Mouse (Mus musculus) lung, embryonic 15.5 days (tissue): ENCODE results near the gene Gm15293. TPM values are rescaled to one million over a fixed set of nuclear protein-coding genes. Genes with fewer than 3 reads are reported as not detected.
"Not testable (repeated sequence)": the region's sequence is repeated elsewhere in the genome, so short reads cannot be mapped to it uniquely, and the experiment has no call there.

Experiments
- ATAC-seq: fragments of 200-750 bp; cut with Nextera tagmentation; 2 replicates; pipeline ENCODE4 v1.8.0; 2017; ENCODE audit warnings: moderate number of reproducible peaks, borderline replicate concordance; ENCODE audit not compliant: low FRiP score, low TSS enrichment; ENCODE audit errors: extremely low read depth
- H3K27ac ChIP-seq: fragments of 300-500 bp; sonication (generic); 2 replicates; pipeline ENCODE4 v1.5.1; 2015; ENCODE audit warnings: moderate library complexity, mild to moderate bottlenecking, inconsistent platforms
- H3K27me3 ChIP-seq: fragments of 300-500 bp; sonication (generic); 2 replicates; pipeline ENCODE4 v1.6.1; 2015; ENCODE audit warnings: inconsistent platforms
- H3K36me3 ChIP-seq: fragments of 300-500 bp; sonication (generic); 2 replicates; pipeline ENCODE4 v1.6.1; 2015; ENCODE audit warnings: inconsistent platforms
- H3K4me1 ChIP-seq: fragments of 300-500 bp; sonication (generic); 2 replicates; pipeline ENCODE4 v1.6.1; 2015; ENCODE audit warnings: inconsistent platforms
- H3K4me2 ChIP-seq: fragments of 300-500 bp; sonication (generic); 2 replicates; pipeline ENCODE4 v1.6.1; 2015; ENCODE audit warnings: inconsistent platforms, mild to moderate bottlenecking, moderate library complexity
- H3K4me3 ChIP-seq: fragments of 300-500 bp; sonication (generic); 2 replicates; pipeline ENCODE4 v1.5.1; 2015; ENCODE audit warnings: mild to moderate bottlenecking, inconsistent platforms
- H3K9ac ChIP-seq: fragments of 300-500 bp; sonication (generic); 2 replicates; pipeline ENCODE4 v1.6.1; 2015; ENCODE audit warnings: inconsistent platforms
- H3K9me3 ChIP-seq: fragments of 300-500 bp; sonication (generic); 2 replicates; pipeline ENCODE4 v1.6.1; 2016; ENCODE audit warnings: inconsistent platforms
- WGBS: fragments of 180-500 bp; shearing (Covaris S2); methylation state at CpG from one replicate; pipeline ENCODE4 v1.1.7; 2015; 5-methylcytosine and 5-hydroxymethylcytosine counted together
- polyA plus RNA-seq: library from polyadenylated mRNA; unstranded; fragments of >200 nt; fragmentation: Nextera tagmentation; extraction: Ambion mirVana; gene quantifications from 2 replicates; pipeline ENCODE4 v1.2.1, GENCODE M21; 2015

Gm15293 gene
- not detected in 2 replicates for polyA plus RNA-seq

DNA sequence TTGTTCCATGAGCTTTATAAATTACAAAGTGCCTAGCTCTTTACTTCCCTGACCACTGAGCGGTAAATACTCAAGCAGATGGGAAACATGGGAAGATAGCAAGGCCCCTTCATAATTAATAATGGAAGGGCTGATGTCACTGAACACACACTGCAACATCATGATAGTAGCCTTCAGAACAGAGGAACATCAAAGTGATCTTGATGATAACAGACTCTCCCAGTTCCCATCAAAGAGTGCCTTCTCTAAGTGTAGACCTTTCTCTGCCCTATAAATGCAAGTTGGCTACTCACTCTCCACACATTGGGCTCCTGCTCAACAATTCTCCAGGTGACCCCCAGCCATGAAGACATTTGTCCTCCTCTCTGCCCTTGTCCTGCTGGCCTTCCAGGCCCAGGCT lies at the start of gene Gm15293:
Gene Gm15293 (plus strand): TSS at position 301 of the 400 bp plus-strand sequence.
- H3K4me2 ChIP-seq, H3K36me3 ChIP-seq, H3K9me3 ChIP-seq, H3K4me1 ChIP-seq, ATAC-seq, H3K4me3 ChIP-seq, H3K9ac ChIP-seq, H3K27me3 ChIP-seq, H3K27ac ChIP-seq: not testable (repeated sequence)
- WGBS = no CpG with 5 or more reads among the region's 1 CpGs

DNA sequence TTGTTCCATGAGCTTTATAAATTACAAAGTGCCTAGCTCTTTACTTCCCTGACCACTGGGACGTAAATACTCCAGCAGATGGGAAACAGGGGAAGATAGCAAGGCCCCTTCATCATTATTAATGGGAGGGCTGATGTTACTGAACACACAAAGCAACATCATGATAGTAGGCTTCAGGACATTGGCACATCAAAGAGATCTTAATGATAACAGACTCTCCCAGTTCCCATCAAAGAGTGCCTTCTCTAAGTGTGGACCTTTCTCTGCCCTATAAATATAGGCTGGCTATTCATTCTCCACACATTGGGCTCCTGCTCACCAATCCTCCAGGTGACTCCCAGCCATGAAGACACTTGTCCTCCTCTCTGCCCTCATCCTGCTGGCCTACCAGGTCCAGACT lies 39.4 kb upstream of the Gm15293 start, which contains the start of gene Defa22:
Gene Defa22 (plus strand): TSS at position 301 of the 400 bp plus-strand sequence.
- not testable (repeated sequence) for H3K9me3 ChIP-seq, H3K4me3 ChIP-seq, H3K36me3 ChIP-seq, H3K4me1 ChIP-seq, H3K9ac ChIP-seq, ATAC-seq, H3K27me3 ChIP-seq, H3K4me2 ChIP-seq, H3K27ac ChIP-seq
- WGBS = no CpG with 5 or more reads among the region's 1 CpGs

DNA sequence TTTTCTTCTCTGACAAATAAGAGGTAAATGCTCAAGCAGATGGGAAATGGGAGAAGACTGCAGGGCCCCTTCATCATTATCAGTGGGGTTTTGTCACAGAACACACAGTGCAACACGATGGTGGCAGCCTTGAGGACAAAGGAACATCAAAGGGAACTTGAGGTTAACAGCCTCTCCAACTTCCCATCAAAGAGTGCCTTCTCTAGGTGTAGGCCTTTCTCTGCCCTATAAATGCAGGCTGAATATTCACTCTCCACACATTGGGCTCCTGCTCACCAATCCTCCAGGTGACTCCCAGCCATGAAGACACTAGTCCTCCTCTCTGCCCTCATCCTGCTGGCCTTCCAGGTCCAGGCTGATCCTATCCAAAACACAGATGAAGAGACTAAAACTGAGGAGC lies 10.0 kb upstream of the Gm15293 start, which contains the start of gene Defa31:
Gene Defa31 (plus strand): TSS at position 301 of the 400 bp plus-strand sequence.
- not testable (repeated sequence) for ATAC-seq, H3K4me2 ChIP-seq, H3K4me3 ChIP-seq, H3K27ac ChIP-seq, H3K36me3 ChIP-seq, H3K4me1 ChIP-seq, H3K9me3 ChIP-seq, H3K27me3 ChIP-seq, H3K9ac ChIP-seq
- no CpG with 5 or more reads among the region's 1 CpGs for WGBS

Other genes starting within 250 kb of the Gm15293 start
- gene Defa21, start 176.0 kb upstream of the Gm15293 start, polyA plus RNA-seq = not detected in 2 replicates
- not detected in 2 replicates for gene Defa23, start 146.5 kb upstream of the Gm15293 start, polyA plus RNA-seq
- not detected in 2 replicates for gene Defa35, start 136.5 kb upstream of the Gm15293 start, polyA plus RNA-seq
- gene Defa25, start 117.1 kb upstream of the Gm15293 start, polyA plus RNA-seq = not detected in 2 replicates
- gene Gm14851, start 105.5 kb upstream of the Gm15293 start, polyA plus RNA-seq = not detected in 2 replicates
- gene Defa30, start 66.9 kb upstream of the Gm15293 start, polyA plus RNA-seq = not detected in 2 replicates
- not detected in 2 replicates for gene Defa22, start 39.3 kb upstream of the Gm15293 start, polyA plus RNA-seq
- not detected in 2 replicates for gene Defa31, start 9.9 kb upstream of the Gm15293 start, polyA plus RNA-seq
- not detected in 2 replicates for gene Gm15292, start 48.2 kb downstream of the Gm15293 start, polyA plus RNA-seq
- not detected in 2 replicates for gene Defa27, start 114.0 kb downstream of the Gm15293 start, polyA plus RNA-seq
- gene Defa29, start 125.5 kb downstream of the Gm15293 start, polyA plus RNA-seq = not detected in 2 replicates
- not detected in 2 replicates for gene Defa2, start 177.0 kb downstream of the Gm15293 start, polyA plus RNA-seq
- gene Defa33, start 190.2 kb downstream of the Gm15293 start, polyA plus RNA-seq = not detected in 2 replicates
- gene Defa36, start 225.8 kb downstream of the Gm15293 start, polyA plus RNA-seq = not detected in 2 replicates